Mouse (Mus musculus) lung, postnatal 0 days (tissue): Measurements from ENCODE around the gene Clec12a.

Source experiments
- CTCF ChIP-seq: IDR thresholded peaks from 2 replicates; pipeline ENCODE4 v1.5.1; 2016; ENCODE audit warnings: antibody characterized with exemption, mild to moderate bottlenecking
- EP300 ChIP-seq: IDR thresholded peaks from 2 replicates; pipeline ENCODE4 v1.6.1; 2016; ENCODE audit warnings: antibody characterized with exemption, mild to moderate bottlenecking, control low read depth

DNA sequence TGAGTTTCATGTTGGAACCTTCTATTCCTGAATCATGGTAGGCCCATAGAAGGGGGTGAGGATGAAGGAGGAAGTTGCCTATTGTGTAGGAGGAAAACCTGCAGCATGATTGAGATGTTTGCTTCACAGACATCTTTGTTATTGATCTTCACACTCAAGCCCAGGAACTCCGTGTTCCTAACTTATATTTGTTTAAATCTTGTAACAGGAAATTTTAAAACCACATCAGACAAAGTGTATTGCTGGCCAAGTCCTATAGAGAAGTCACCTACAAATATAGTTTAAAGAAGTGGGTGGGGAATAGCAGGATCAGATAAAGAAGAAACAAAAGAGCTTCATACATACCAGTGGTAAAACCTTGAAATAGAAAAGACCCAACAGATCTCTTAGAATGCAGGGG lies 38.3 kb upstream of the Clec12a start:
- TF ChIP-seq CTCF, result no peak
- TF ChIP-seq EP300, result no peak
